Mouse (Mus musculus): ENCODE measurements around the gene Tox4.

Gene Tox4

GRCm38 (mm10) chr14:52313931-52314807 lies 35.2 kb downstream of the Tox4 start:
- in situ Hi-C loops (cut with MseI, MboI), result no loop called here

DNA sequence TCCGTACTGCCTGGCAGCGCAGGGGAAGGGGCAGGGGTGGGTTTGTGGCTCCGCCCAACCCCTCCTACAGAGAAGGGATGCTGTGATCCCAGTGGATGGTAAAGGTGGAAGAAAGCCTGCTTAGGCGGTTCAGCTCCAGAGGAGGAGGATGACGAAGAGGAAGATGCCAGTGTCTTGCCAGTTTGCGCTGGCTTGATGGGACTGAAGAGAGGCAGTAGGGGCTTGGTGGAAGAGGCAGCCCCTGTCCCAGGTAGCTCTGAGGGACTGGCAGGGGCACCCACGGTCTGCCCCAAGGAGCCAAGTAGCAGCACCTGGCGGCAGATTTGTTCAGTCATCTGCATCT lies 35.8 kb downstream of the Tox4 start:
- in situ Hi-C loops (cut with MseI, MboI), result no loop called here

DNA sequence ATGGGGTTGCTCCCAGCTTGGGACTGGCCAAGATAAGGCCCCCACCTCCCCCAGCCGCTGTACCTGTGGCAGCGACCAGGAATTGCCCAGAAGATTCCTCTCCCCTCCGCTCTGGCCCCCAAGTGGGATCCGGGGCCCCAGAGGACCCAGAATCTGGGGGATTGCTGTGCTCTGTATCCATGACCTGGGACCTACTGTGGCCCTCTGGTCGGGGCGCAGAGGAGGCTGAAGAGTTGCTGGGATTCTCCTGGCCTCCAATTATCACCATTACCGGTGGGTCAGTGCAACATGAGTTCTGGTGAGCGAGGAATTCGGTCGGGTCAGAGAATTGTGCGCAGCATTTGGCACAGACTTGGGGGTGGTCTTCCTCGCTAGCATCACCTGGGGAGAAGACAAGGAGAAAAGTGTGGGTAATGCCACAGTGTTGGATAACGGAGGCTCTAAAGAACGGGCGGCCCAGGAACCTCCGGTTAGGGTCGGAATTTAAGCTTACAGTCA lies 36.4 kb downstream of the Tox4 start:
- in situ Hi-C loops (cut with MseI, MboI), result no loop called here

- in situ Hi-C loops (cut with MseI, MboI), result no loop called here
These were observed 37.0 kb downstream of the Tox4 start for GRCm38 (mm10) chr14:52315792-52316440.

- in situ Hi-C loops (cut with MseI, MboI), result no loop called here
These were observed 37.7 kb downstream of the Tox4 start for GRCm38 (mm10) chr14:52316441-52317225.

DNA sequence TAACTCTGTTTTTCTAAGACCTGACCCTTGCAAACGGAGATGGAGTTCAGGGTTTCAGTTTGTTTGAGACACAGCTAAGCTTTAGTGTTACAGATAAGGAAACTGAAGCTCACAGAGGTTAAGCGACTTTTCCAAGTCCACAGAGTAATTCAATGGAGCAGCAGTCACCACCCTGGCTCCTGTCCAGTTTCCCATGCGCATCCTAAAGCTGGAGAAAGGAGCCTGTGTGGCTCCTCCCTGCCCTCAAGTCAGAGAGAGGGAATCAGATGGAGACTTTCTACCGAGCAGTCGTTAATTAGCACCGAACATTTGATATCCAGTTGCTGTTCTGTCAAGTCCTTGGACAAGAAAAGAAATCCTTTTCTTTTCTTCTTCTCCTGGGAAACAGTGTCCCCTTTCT lies 40.4 kb downstream of the Tox4 start:
- in situ Hi-C loops (cut with MseI, MboI), result no loop called here

DNA sequence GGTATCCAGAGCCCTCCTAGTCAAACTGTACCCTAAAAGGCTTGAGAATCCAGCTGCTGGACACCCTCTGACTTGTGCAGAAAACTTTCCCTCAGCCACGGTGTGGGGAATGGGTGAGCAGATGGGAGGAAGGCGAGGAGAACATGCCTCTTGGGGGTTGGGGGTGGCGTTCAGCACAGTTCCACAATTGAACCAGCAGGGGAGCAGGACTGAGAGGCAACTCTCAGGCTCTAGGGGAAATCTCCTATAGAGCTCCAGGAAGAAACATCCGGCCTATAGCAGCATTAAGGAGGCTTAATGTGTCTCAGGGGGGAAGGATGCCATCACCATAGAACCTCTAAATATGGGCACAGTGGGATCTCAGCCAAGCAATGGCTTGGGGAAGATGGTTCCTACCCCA lies 46.9 kb downstream of the Tox4 start:
- in situ Hi-C loops (cut with MseI, MboI), result no loop called here

GRCm38 (mm10) chr14:52327375-52327901 lies 48.5 kb downstream of the Tox4 start:
- in situ Hi-C loops (cut with MseI, MboI), result no loop called here

DNA sequence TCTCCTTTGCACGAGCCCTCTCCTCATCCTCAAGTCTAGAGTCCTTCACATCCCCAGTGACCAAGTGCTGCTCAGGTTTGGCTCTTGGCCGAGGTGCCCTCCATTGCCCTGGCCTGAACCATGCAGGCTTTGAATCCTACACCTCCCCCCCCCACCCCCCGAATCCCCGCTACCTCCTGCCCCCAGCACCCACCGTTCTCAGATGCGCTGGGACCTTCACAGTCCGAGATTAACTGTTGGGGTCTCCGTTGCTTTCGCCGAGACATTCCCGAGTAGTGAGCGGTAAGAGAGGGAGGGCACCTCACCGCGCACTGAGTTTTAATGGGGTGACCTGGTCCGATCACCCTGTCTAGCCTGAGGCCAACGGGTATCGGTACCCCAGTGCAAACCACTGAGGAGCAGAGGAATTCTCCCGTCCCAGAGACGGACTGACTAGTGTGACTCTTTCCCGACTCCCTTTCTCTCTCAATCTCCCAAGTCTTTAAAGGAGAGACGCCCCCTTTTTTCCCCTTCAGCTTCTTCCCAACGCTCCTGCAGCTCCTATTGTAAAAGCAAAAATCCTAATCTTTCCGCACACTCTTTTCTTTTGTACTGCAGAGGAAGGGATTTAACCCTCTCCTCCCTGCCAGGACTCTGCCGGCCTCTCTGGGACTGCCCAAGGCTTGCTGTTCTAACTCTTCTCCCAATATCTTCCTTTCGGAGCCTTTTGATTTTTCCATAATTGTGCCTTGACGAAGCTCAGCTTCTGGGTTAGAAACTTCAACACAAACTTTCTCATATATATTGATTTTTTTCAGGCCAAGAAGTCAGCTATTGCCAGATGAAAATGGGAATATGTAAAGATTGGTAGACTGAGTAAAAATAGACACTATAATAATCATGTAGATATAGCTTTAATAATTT lies 49.2 kb downstream of the Tox4 start, which contains the start of gene Sall2:
Gene Sall2 (minus strand): TSS at position 853 of the 903 bp plus-strand sequence.
- in situ Hi-C loops (cut with MseI, MboI), result no loop called here

DNA sequence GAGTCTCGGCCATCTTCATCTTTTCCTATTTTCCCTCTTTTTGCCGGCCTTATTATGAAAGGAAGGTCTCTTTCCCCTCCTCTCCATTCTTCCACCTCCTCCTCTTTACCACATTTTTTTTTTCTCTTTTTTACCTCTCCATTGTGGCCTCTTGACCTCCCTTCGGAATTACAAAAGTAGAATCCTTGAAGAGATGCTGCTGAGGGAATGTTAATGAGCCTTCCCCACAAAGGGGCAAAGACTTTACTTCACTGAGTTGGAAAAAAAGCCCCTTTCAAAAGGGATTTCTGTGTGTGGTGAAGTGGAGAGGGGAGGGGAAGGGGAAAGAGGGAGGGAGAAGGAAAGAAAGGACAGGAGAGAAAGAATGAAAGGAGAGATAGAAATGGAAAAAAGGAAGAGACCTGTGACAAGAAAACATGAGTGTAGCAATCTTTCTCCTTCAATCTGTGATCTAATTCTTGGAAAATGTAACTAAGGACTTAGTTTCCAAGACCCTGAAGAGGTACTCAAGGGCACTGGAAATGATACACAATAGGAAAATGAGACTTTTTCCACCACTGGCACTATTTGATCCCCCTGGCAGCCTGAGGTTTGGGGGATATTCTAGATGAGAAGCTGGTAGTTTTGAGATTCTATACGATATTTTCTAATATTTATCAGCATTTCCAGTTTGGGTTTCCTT lies 52.3 kb downstream of the Tox4 start:
- in situ Hi-C loops (cut with MseI, MboI), result no loop called here

- in situ Hi-C loops (cut with MseI, MboI), result no loop called here
These were observed 53.2 kb downstream of the Tox4 start for GRCm38 (mm10) chr14:52332171-52332570.

GRCm38 (mm10) chr14:52338751-52339511 lies 60.0 kb downstream of the Tox4 start:
- in situ Hi-C loops (cut with MseI, MboI), result no loop called here

DNA sequence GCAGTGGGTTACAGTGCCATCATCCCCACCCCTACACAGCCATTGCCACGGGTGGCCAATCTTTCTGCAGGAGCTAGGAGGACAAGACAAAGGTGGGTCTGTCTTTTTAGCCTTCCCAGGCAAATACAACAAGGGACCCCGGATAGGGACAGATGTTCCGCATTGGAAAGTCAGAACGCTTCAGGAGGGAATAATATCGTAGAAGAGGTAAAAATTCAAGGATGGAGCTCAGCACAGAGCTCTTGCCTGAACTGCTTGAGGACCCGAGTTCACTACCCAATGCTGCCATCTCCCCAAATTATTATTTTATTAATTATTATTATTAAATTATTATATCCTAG lies 60.5 kb downstream of the Tox4 start:
- in situ Hi-C loops (cut with MseI, MboI), result no loop called here
